Mouse (Mus musculus) thymus, adult 2 months (tissue): ENCODE data around the gene Daam1. TPM values are rescaled to one million over a fixed set of nuclear protein-coding genes. Genes with fewer than 3 reads are reported as not detected.

Experiments
- DNase-seq: peaks from one replicate; pipeline ENCODE4 v3.0.0; 2021
- H3K27ac ChIP-seq: fragments of 200-500 bp; 2 replicates; pipeline ENCODE4 v1.5.1; 2012; ENCODE audit warnings: low read length, control low read depth; ENCODE audit not compliant: control insufficient read depth, insufficient read depth
- H3K27me3 ChIP-seq: fragments of 200-500 bp; 2 replicates; pipeline ENCODE4 v1.6.1; 2012; ENCODE audit warnings: mild to moderate bottlenecking, low read length, moderate library complexity, mixed read lengths; ENCODE audit not compliant: control insufficient read depth, insufficient read depth
- H3K36me3 ChIP-seq: fragments of 200-500 bp; 2 replicates; pipeline ENCODE4 v1.6.1; 2012; ENCODE audit warnings: mild to moderate bottlenecking, low read length, moderate library complexity; ENCODE audit not compliant: control insufficient read depth, insufficient read depth
- H3K4me1 ChIP-seq: fragments of 200-500 bp; replicated peaks from 2 replicates; pipeline ENCODE4 v1.6.1; 2012; ENCODE audit warnings: low read length; ENCODE audit not compliant: control insufficient read depth, insufficient read depth
- H3K4me3 ChIP-seq: fragments of 200-500 bp; 2 replicates; pipeline ENCODE4 v1.5.1; 2012; ENCODE audit warnings: mild to moderate bottlenecking, low read length, control low read depth, moderate library complexity; ENCODE audit not compliant: control insufficient read depth, insufficient read depth
- CTCF ChIP-seq: fragments of 200-500 bp; IDR thresholded peaks from 2 replicates; pipeline ENCODE4 v1.5.1; 2012; ENCODE audit warnings: mild to moderate bottlenecking, control low read depth, low read length, moderate library complexity, borderline replicate concordance; ENCODE audit not compliant: control insufficient read depth, poor library complexity, insufficient read depth; ENCODE audit errors: extremely low read depth
- POLR2A ChIP-seq: fragments of 200-500 bp; IDR thresholded peaks from 2 replicates; pipeline ENCODE4 v1.6.1; 2012; ENCODE audit warnings: mild to moderate bottlenecking, low read length, control low read depth, moderate library complexity; ENCODE audit not compliant: control insufficient read depth, poor library complexity, insufficient read depth; ENCODE audit errors: extremely low read depth
- WGBS: fragments of 180-500 bp; shearing (Covaris S2); methylation state at CpG from one replicate; pipeline ENCODE4 v1.1.7; 2018; 5-methylcytosine and 5-hydroxymethylcytosine counted together
- polyA plus RNA-seq: library from polyadenylated mRNA; depleted of rRNA; stranded (reverse); fragments of >200 nt; gene quantifications from 2 replicates; pipeline ENCODE4 v1.2.3, GENCODE M21; 2012

The Daam1 gene
- polyA plus RNA-seq, 1 experiment, result 3.4 TPM

DNA sequence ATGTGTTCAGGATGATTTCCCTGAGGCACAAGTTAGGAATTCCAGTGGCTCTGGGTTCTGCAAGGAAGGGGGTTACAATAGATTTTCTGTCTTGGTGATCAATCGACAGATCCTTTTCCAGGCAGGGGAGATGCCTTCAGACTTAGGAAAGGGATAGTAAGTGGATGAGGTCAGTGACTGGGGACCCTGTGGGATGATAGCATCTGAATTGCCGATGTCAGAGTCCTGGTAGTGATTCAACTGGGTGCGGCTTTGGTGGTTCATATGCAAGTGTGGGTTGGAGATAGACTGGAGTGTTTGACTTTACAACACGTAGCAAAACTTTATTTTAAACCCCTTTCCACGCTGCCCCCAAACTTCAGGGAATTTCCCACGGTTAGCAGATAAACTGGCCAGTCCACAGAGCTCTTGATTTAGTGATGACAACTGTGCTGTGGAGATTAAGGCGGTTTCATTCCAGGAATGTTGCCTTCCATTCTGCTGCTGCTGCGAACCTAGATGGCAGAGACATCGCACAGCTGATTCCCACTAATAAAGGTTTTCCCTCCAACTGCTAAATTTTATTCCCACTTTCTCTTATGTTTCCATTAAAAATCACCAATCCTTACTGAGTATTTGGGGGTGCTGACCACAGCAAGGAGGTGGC lies 52.3 kb downstream of the Daam1 start:
- Histone ChIP-seq H3K27me3 (no peaks in the 10 kb centered on the region), H3K36me3 (no peaks in the 10 kb centered on the region), H3K4me3 (no peak overlapping the region), H3K27ac (no peak overlapping the region), H3K4me1 (no peaks in the 10 kb centered on the region)
- no peak for DNase-seq
- no peak for TF ChIP-seq CTCF
- TF ChIP-seq POLR2A, result no peak
- 91% methylated on average over 9 of the region's 9 CpGs for WGBS

GRCm38 (mm10) chr12:71885170-71885574 lies 54.3 kb downstream of the Daam1 start:
- Histone ChIP-seq H3K4me1 (no peaks in the 10 kb centered on the region), H3K36me3 (no peaks in the 10 kb centered on the region), H3K27ac (no peak overlapping the region), H3K27me3 (no peaks in the 10 kb centered on the region), H3K4me3 (no peak overlapping the region)
- WGBS, result 81% methylated on average over 2 of the region's 2 CpGs
- TF ChIP-seq POLR2A (no peak), CTCF (no peak)
- DNase-seq, result no peak

DNA sequence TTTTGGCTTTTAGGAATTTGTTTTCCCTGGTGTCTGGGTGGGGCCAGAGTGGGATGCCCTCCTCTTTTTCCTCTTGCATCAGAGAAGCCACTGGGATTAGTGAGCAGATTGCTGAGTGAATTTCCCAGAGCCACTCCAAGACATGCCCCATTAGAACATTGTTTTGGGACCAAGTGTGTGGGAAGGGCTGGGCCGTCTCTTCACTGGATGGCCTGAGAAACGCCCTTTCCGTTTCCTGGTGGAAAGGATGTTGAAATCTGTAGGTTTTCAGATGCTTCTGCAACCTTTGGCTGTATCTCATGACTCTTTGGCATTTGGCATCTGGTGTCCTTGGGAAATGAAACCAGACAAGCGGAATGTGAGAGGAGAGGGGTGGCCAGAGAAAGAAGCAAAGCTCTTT lies 54.8 kb downstream of the Daam1 start:
- WGBS, result 90% methylated on average over 4 of the region's 4 CpGs
- no peaks in the 10 kb centered on the region for H3K4me1 ChIP-seq
- no peaks in the 10 kb centered on the region for H3K27me3 ChIP-seq
- DNase-seq, result no peak
- H3K4me3 ChIP-seq, result no peak overlapping the region
- H3K36me3 ChIP-seq, result no peaks in the 10 kb centered on the region
- no peak overlapping the region for H3K27ac ChIP-seq
- TF ChIP-seq POLR2A, result no peak
- no peak for TF ChIP-seq CTCF

DNA sequence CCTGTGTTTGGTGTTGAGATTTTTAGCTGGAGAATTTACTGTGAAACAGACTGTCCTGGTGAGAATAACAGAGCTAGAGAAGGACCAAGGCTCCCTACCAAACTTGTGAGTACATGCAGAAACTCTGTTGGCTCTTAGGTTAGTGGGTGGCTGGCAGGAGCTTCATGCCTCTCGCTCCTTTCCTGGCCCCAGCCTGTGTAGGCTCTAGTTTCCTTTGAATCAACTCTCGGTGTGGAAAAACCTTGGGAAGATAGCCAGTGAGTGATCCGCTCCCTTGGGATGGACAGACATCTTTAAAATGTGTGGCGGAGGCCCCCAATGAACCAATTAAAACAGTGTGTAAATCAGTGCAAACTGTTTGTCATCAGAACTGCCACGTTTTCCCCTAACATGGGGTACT lies 55.5 kb downstream of the Daam1 start:
- no peak overlapping the region for H3K4me3 ChIP-seq
- H3K4me1 ChIP-seq, result no peaks in the 10 kb centered on the region
- WGBS, result 92% methylated on average over 5 of the region's 5 CpGs
- no peak for DNase-seq
- H3K36me3 ChIP-seq, result no peaks in the 10 kb centered on the region
- TF ChIP-seq CTCF (no peak), POLR2A (no peak)
- H3K27me3 ChIP-seq, result no peaks in the 10 kb centered on the region
- H3K27ac ChIP-seq, result no peak overlapping the region

DNA sequence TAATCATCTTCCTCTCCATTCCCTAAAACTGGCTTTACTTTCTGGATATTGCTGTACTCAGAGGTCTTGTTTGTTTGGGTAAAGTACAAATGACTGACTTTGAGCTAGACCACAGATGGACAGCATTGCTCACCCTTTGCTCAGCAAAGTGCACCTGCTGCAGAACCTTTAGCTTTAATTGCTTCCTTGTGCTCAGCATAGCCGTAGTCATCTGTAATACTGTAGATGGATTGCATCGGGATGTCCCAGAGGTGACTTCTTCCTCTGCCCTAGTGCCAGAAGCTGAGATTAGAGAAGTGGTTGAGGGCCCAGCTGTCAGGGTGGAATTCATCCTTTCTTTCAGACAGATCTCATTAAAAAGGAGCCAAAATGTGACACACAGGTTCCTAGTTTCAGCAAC lies 56.1 kb downstream of the Daam1 start:
- no peak for DNase-seq
- no peak overlapping the region for H3K4me3 ChIP-seq
- H3K36me3 ChIP-seq, result no peaks in the 10 kb centered on the region
- no peak overlapping the region for H3K27ac ChIP-seq
- no peaks in the 10 kb centered on the region for H3K27me3 ChIP-seq
- TF ChIP-seq CTCF, result no peak
- TF ChIP-seq POLR2A, result no peak
- WGBS, result 64% methylated on average over 2 of the region's 2 CpGs
- no peaks in the 10 kb centered on the region for H3K4me1 ChIP-seq

DNA sequence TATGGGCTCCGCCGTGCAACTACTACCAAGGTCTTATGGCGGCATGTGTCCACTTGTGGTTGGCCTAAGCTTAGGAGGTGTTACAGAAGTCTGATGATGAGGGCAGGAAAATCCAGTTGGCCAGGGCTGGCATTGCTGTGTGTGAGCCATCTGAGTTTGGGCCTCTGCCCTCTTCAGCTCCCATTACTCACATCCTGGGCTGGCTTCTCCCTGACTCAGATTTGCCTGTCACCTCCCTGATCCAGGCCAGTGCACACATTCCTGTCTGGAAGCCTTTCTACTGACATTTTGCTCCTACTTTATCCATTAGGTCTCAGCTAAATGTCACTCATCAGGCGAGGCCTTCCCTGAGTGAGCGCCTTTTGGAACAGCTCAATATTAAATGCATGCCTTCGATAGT lies 57.5 kb downstream of the Daam1 start:
- H3K4me3 ChIP-seq, result no peak overlapping the region
- H3K36me3 ChIP-seq, result no peaks in the 10 kb centered on the region
- no peak for DNase-seq
- no peak overlapping the region for H3K27ac ChIP-seq
- H3K4me1 ChIP-seq, result no peaks in the 10 kb centered on the region
- WGBS, result 96% methylated on average over 6 of the region's 6 CpGs
- H3K27me3 ChIP-seq, result no peaks in the 10 kb centered on the region
- TF ChIP-seq CTCF, result no peak
- no peak for TF ChIP-seq POLR2A

GRCm38 (mm10) chr12:71889266-71889665 lies 58.4 kb downstream of the Daam1 start:
- H3K27ac ChIP-seq, result no peak overlapping the region

More at GRCm38 (mm10) chr12:71889266-71889665, 58.4 kb downstream of the Daam1 start:
- DNase-seq, result no peak
- Histone ChIP-seq H3K4me3 (no peak overlapping the region), H3K36me3 (no peaks in the 10 kb centered on the region), H3K4me1 (no peaks in the 10 kb centered on the region), H3K27me3 (no peaks in the 10 kb centered on the region)
- TF ChIP-seq POLR2A (no peak), CTCF (no peak)
- WGBS, result 90% methylated on average over 8 of the region's 8 CpGs
